Mouse (Mus musculus): ENCODE results near the gene Dusp22. TPM values are rescaled to one million over a fixed set of nuclear protein-coding genes. Genes with fewer than 3 reads are reported as not detected.

Gene Dusp22
- 17.0 and 19.0 TPM in 2 replicates for polyA plus RNA-seq (2014; fragmentation: Nextera tagmentation; extraction: Ambion mirVana)

DNA sequence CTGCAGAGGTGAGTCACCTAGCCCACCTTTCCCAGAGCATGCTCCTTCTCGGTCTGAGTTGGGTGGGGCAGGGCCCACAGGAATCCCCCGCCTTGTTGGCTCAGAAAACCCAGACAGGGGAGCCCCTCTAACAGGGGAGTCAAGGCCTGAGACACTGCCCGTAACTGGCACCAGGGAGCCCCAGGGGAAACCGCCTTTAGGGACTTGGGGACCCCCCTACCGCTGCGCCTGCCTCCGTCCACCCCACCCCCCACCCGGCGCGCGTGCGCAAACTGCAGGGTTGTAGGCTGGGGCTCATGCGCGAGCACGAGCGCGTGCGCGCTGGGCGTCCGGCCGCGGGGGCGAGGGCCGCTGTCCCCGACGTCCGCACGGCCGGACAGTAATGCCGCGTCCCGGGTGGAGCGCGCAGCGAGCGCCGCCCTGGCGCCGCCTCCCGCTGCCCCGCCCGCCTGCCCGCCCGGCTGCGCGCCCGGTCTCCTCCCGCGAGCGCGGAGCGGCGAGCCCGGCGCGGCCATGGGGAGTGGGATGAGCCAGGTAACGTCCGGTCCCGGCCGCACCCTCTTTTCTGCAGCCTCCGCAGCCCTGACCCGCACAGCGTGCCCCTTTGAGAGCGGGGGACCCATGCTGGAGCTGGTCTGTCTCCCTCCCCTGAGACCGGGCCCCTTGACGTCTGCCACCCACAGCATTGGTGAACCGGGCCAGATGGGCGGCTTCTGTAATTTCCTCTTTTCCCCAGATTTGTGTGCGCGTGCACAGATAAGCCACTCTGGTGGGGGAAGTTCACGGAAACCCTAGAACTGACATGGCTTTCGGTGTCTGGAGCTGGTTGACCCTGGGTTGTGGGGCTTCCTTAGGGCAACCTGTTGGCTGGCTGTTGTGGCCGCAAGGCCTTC is at the start of gene Dusp22:
Gene Dusp22 (plus strand): TSS at position 387 of the 893 bp plus-strand sequence.
- Histone ChIP-seq H3K9me3 (ENCODE audit: control insufficient read depth, low read length) (no peaks in the 10 kb centered on the region), H3K9ac (ENCODE audit: low read depth, low read length) (peak within 1 kb of the TSS; percentile 80), H3K27ac (ENCODE audit: low read depth, low read length) (no peak within 1 kb of the TSS), H3K4me2 (replicated peaks; ENCODE audit: low read depth, low read length) (peak within 1 kb of the TSS; percentile 75), H3K36me3 (ENCODE audit: control insufficient read depth, insufficient read depth, low read length) (no peaks in the 10 kb centered on the region), H3K27me3 (ENCODE audit: control insufficient read depth, insufficient read depth, low read length) (no peaks in the 10 kb centered on the region), H3K4me1 (replicated peaks; ENCODE audit: control insufficient read depth, insufficient read depth, low read length) (no peaks in the 10 kb centered on the region), H3K4me3 (ENCODE audit: low read depth, low read length) (peak within 1 kb of the TSS; percentile 69)
- ATAC-seq (ENCODE audit: low FRiP score) (peak; percentile 95), DNase-seq (ENCODE audit: low spot score) (peak; percentile 88)
- WGBS, result 2% methylated on average over 36 of the region's 74 CpGs

DNA sequence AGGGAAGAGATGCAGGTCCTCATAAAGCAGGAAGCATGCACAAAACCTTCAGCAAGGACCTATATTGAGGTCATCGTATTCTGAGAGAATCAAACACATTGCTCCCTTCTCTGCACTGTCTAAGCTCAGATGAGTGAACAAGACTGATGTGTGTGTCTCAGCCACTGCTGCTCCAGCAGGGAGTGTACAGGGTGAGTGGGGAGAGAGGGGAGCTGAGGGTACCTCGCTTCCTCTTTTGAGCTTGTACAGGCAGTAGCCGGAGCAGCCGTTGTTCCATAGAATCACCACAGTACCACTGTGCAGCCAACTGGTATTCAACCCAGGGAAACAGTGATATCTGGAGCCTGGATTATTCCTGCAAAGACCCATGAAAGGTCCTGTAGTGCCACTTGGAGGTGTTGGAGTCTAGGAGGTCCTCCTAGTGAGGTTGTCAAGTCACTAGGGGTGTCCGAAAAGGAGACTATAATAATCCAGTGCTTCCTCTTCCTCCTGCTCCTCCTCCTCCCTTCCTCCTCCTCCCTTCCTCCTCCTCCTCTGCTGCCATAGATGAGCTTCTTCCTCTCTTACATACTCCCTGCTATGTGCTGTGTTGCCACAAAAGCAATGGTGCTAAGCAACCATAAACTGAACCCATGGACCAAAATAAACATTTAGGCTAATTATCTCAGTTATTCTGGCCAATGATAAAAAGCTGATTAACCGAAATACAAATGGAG is 47.6 kb upstream of the Dusp22 start:
- Histone ChIP-seq H3K4me1 (replicated peaks; ENCODE audit: control insufficient read depth, insufficient read depth, low read length) (no peaks in the 10 kb centered on the region), H3K4me2 (replicated peaks; ENCODE audit: low read depth, low read length) (no peak overlapping the region), H3K36me3 (ENCODE audit: control insufficient read depth, insufficient read depth, low read length) (no peaks in the 10 kb centered on the region), H3K9me3 (ENCODE audit: control insufficient read depth, low read length) (no peaks in the 10 kb centered on the region), H3K9ac (ENCODE audit: low read depth, low read length) (no peak overlapping the region), H3K27me3 (ENCODE audit: control insufficient read depth, insufficient read depth, low read length) (no peaks in the 10 kb centered on the region), H3K27ac (ENCODE audit: low read depth, low read length) (no peak overlapping the region), H3K4me3 (ENCODE audit: low read depth, low read length) (no peak overlapping the region)
- no peak for ATAC-seq (ENCODE audit: low FRiP score)
- DNase-seq (ENCODE audit: low spot score), result no peak
- WGBS, result 96% methylated on average over 6 of the region's 6 CpGs

DNA sequence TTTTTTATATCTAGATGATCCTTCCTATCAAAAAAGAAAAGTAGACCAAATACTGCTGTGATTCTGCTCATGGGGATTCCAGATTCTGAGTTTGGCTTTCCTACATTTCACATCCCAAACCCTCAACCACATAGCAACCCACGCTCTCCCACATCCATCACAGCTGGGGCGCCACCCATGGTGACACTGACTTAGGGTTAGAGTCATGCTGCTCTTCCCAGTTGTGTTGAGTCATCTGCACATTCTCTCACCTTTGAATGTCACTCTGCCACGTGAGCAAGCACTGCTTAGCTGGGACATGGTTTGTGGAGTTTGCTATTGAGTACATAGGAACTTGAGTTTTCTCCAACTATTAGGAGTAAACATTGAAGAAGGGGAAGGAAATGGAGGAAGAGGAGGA is 40.1 kb upstream of the Dusp22 start:
- ATAC-seq (ENCODE audit: low FRiP score), result no peak
- DNase-seq (ENCODE audit: low spot score), result no peak
- Histone ChIP-seq H3K27me3 (ENCODE audit: control insufficient read depth, insufficient read depth, low read length) (no peaks in the 10 kb centered on the region), H3K4me1 (replicated peaks; ENCODE audit: control insufficient read depth, insufficient read depth, low read length) (no peaks in the 10 kb centered on the region), H3K9me3 (ENCODE audit: control insufficient read depth, low read length) (no peaks in the 10 kb centered on the region), H3K9ac (ENCODE audit: low read depth, low read length) (no peak overlapping the region), H3K27ac (ENCODE audit: low read depth, low read length) (no peak overlapping the region), H3K4me3 (ENCODE audit: low read depth, low read length) (no peak overlapping the region), H3K4me2 (replicated peaks; ENCODE audit: low read depth, low read length) (no peak overlapping the region), H3K36me3 (ENCODE audit: control insufficient read depth, insufficient read depth, low read length) (no peaks in the 10 kb centered on the region)
- WGBS, result 59% methylated on average over 3 of the region's 3 CpGs

DNA sequence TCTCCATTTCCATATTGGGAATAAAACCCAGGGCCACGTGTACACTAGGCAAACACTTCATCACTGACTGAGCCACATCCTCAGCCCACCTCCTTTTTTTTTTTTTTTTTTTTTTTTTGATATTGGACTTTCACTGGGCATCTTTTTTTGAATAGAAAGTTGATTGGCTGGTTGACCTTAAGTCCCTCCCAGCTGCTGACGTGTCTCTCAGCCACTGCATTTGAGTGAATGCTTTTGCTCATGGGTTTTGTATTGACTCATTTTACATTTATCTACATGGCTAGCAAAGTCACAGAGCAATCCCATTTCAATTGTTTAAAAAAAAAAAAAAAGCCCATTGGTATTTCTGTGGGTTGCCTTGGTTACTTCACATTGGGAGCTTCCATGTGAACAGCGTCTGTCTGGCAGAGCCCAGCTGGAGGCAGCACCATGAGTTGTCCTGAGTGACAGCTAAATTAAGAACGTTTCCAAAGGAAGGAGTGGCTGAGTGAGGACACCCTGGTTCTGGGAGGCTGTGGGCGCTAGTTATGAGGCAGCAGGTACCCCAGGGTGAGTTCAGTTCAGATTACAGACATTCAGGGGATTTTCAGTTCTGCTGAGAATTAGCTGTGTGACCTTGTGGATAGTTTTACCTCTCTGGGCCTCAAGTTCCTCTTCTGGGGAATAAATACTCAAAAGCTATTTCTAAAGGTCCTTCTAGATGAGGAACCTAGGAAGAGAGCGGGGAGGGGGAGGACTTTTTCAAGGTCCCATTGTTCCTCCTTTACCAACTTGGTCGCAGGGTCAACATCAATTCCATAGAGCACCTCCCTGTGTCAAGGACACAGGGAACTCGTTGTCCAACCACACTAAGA is 31.4 kb upstream of the Dusp22 start:
- ATAC-seq (ENCODE audit: low FRiP score), result peak; percentile 70
- Histone ChIP-seq H3K4me3 (ENCODE audit: low read depth, low read length) (no peak overlapping the region), H3K9ac (ENCODE audit: low read depth, low read length) (no peak overlapping the region), H3K27me3 (ENCODE audit: control insufficient read depth, insufficient read depth, low read length) (no peaks in the 10 kb centered on the region), H3K4me1 (replicated peaks; ENCODE audit: control insufficient read depth, insufficient read depth, low read length) (no peaks in the 10 kb centered on the region), H3K4me2 (replicated peaks; ENCODE audit: low read depth, low read length) (no peak overlapping the region), H3K36me3 (ENCODE audit: control insufficient read depth, insufficient read depth, low read length) (no peaks in the 10 kb centered on the region), H3K27ac (ENCODE audit: low read depth, low read length) (no peak overlapping the region), H3K9me3 (ENCODE audit: control insufficient read depth, low read length) (no peaks in the 10 kb centered on the region)
- peak; percentile 30 for DNase-seq (ENCODE audit: low spot score)
- 40% methylated on average over 8 of the region's 8 CpGs for WGBS

DNA sequence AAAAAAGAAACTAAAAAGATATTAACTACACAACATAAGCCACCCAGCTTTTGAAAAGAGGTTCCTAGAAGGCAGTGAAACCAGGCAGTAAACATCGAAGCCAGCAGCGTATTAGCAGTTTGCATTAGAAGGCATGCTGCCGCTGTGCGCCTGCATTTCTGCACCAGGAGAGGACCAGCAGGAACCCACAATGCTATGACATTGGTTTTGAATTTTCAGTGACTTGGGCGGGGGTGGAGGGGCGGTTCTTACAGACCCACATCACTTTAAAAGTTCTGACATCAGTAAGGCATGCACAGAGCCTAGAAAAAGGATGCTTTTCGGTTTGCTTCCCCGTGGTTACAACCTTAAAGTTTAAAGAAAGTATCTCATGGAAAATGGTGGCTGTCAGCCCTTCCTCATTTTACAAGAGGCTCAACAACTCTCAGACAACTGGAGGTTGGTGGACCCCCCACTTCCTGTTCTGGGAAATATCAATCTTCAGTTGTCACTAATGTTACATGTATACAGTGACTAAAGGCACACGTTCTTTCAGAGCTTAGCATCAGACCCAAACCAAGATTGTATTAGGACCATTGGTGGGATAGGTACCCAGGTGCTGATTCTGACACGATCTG is 29.9 kb upstream of the Dusp22 start:
- Histone ChIP-seq H3K27ac (ENCODE audit: low read depth, low read length) (no peak overlapping the region), H3K9ac (ENCODE audit: low read depth, low read length) (no peak overlapping the region), H3K4me2 (replicated peaks; ENCODE audit: low read depth, low read length) (no peak overlapping the region), H3K9me3 (ENCODE audit: control insufficient read depth, low read length) (no peaks in the 10 kb centered on the region), H3K4me1 (replicated peaks; ENCODE audit: control insufficient read depth, insufficient read depth, low read length) (no peaks in the 10 kb centered on the region), H3K36me3 (ENCODE audit: control insufficient read depth, insufficient read depth, low read length) (no peaks in the 10 kb centered on the region), H3K4me3 (ENCODE audit: low read depth, low read length) (no peak overlapping the region), H3K27me3 (ENCODE audit: control insufficient read depth, insufficient read depth, low read length) (no peaks in the 10 kb centered on the region)
- DNase-seq (ENCODE audit: low spot score), result no peak
- no peak for ATAC-seq (ENCODE audit: low FRiP score)
- whole genome bisulfite sequencing, result 88% methylated on average over 10 of the region's 10 CpGs

DNA sequence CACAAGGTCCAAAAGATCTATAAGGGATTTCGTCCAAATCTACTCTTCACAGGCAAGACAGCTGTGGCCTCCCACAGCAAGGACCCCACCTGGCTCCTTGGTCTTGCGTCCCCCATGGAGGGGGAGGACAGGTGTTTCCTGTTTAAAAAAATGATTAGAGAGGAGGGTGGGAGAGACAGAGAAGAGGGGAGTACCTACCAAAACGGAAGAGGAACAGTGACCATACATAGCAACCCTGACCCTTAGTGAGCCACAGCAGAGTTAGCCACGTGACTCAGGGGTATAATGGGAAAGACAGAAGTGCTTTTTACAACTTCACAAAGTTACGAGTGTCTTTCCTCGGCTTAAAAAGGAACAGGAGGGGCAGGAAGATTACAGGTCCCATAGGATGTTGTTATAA is 26.8 kb upstream of the Dusp22 start:
- no peak overlapping the region for H3K9ac ChIP-seq (ENCODE audit: low read depth, low read length)
- no peak overlapping the region for H3K27ac ChIP-seq (ENCODE audit: low read depth, low read length)
- no peaks in the 10 kb centered on the region for H3K36me3 ChIP-seq (ENCODE audit: control insufficient read depth, insufficient read depth, low read length)
- no peak for ATAC-seq (ENCODE audit: low FRiP score)
- no peak overlapping the region for H3K4me3 ChIP-seq (ENCODE audit: low read depth, low read length)
- no peaks in the 10 kb centered on the region for H3K27me3 ChIP-seq (ENCODE audit: control insufficient read depth, insufficient read depth, low read length)
- no peaks in the 10 kb centered on the region for H3K9me3 ChIP-seq (ENCODE audit: control insufficient read depth, low read length)
- H3K4me2 ChIP-seq (replicated peaks; ENCODE audit: low read depth, low read length), result no peak overlapping the region
- no peak for DNase-seq (ENCODE audit: low spot score)
- H3K4me1 ChIP-seq (replicated peaks; ENCODE audit: control insufficient read depth, insufficient read depth, low read length), result no peaks in the 10 kb centered on the region
- WGBS, result 81% methylated on average over 6 of the region's 6 CpGs

DNA sequence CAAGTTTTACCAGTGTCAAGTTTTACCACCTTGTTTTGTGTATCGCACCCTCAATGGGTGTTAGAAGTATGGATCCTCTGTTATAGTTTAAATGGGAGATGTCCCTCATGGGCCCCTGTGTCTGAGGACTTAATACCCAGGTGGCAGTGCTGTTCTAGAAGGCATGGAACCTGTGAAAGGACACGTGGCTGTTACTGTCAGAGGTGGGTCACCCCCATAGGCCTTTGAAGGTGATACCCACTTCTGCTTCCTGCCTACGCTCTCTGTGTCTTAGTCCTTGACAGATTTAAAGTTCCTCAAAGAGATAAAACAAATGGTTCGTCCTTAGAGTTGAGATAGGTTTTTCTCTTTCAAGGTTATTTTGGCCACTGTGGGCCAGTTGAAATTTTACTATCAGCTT is 23.3 kb upstream of the Dusp22 start:
- no peak overlapping the region for H3K9ac ChIP-seq (ENCODE audit: low read depth, low read length)
- H3K4me2 ChIP-seq (replicated peaks; ENCODE audit: low read depth, low read length), result no peak overlapping the region
- no peak for DNase-seq (ENCODE audit: low spot score)
- WGBS, result 91% methylated on average over 4 of the region's 4 CpGs
- no peak for ATAC-seq (ENCODE audit: low FRiP score)
- no peaks in the 10 kb centered on the region for H3K27me3 ChIP-seq (ENCODE audit: control insufficient read depth, insufficient read depth, low read length)
- H3K4me1 ChIP-seq (replicated peaks; ENCODE audit: control insufficient read depth, insufficient read depth, low read length), result no peaks in the 10 kb centered on the region
- no peaks in the 10 kb centered on the region for H3K9me3 ChIP-seq (ENCODE audit: control insufficient read depth, low read length)
- H3K4me3 ChIP-seq (ENCODE audit: low read depth, low read length), result no peak overlapping the region
- H3K27ac ChIP-seq (ENCODE audit: low read depth, low read length), result no peak overlapping the region
- H3K36me3 ChIP-seq (ENCODE audit: control insufficient read depth, insufficient read depth, low read length), result no peaks in the 10 kb centered on the region

DNA sequence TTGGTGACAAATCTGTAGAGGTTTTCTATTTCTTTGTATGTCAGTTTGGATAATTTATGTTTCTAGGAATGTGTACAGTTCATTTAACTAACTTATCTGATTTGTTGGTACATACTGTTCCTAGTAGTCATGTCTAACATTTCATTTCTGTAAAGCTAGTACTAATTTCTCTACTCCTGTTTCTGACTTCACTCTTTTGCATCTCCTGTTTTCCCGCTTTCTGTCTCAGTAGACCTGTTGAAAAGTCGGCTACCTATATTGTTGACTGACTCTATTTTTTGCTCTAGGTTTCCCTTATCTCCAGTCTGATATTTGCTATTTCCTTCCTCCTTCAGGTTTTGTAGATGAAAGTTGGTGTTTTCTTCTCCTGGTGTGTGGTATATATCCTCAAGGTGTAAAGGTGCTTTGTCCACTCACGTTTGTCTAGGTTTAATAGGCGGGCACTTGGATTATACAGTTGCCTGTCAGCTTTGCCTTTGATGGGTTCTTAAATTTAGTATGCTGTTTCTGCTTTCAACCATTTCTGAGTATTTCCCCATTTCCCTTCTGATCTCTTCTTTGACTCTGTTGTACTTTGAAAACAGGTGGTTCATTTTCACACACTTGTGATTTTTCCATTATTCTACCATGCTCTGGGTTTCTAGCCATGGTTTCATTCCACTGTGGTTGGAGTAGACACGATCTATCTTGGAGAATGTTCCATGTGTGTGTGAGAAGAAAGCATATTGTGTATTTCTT is 21.3 kb upstream of the Dusp22 start:
- Histone ChIP-seq H3K36me3 (ENCODE audit: control insufficient read depth, insufficient read depth, low read length) (no peaks in the 10 kb centered on the region), H3K4me1 (replicated peaks; ENCODE audit: control insufficient read depth, insufficient read depth, low read length) (no peaks in the 10 kb centered on the region), H3K27me3 (ENCODE audit: control insufficient read depth, insufficient read depth, low read length) (no peaks in the 10 kb centered on the region), H3K27ac (ENCODE audit: low read depth, low read length) (no peak overlapping the region), H3K9me3 (ENCODE audit: control insufficient read depth, low read length) (no peaks in the 10 kb centered on the region), H3K9ac (ENCODE audit: low read depth, low read length) (no peak overlapping the region), H3K4me2 (replicated peaks; ENCODE audit: low read depth, low read length) (no peak overlapping the region), H3K4me3 (ENCODE audit: low read depth, low read length) (no peak overlapping the region)
- DNase-seq (ENCODE audit: low spot score) (no peak), ATAC-seq (ENCODE audit: low FRiP score) (no peak)
- 93% methylated on average over 5 of the region's 5 CpGs for WGBS
